Mouse (Mus musculus): ENCODE measurements around the gene Pyroxd1. TPM values are rescaled to one million over a fixed set of nuclear protein-coding genes. Genes with fewer than 3 reads are reported as not detected.
"Not testable (repeated sequence)": the region's sequence is repeated elsewhere in the genome, so short reads cannot be mapped to it uniquely, and the experiment has no call there.

Pyroxd1 gene
- 10 to 100 TPM; 10.9 to 13.0 TPM for total RNA-seq (2021)
- long read RNA-seq, experiment 1, partial matches to known transcripts, result 0 of 13 reads
- long read RNA-seq, experiment 1, other reads (novel, unspliced or antisense), result 9 of 13 reads
- long read RNA-seq, experiment 2, transcript Pyroxd1-201 (12 exons, 2,831 nt), result major isoform, 10 of 27 reads
- long read RNA-seq, experiment 2, partial matches to known transcripts, result 0 of 27 reads
- long read RNA-seq, experiment 2, other reads (novel, unspliced or antisense), result 15 of 27 reads

DNA sequence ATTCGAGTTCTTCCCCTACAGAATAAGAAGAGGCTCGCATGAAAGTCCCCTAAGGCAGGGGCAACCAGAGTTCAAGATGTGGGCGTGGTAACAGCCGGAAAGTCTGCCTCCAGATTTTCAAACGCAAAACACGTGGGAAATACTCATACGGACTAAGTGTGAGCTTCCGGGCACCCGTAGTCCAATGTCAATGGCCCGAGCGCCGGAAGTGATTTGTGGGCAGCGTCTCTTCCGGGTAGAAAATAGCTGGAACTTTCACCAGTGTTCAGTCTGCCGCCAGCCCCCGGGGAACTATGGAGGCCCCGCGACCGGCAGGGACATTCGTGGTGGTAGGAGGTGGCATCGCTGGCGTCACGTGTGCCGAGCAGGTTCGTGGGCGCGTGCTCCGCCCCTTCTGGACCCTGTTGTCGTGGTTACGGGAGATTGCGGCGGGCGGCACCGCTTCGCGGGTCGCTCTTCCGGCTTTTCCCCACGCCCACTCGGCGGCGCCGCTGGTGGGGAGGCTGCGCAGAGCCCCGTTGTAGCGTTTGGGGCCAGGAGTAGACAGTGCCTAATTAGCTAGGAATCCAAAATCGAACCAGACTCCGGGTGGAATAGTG is at the start of gene Pyroxd1:
Gene Pyroxd1, plus strand, starts transcription at position 215 of the 599 bp plus-strand sequence.
- peak; percentile 91 for DNase-seq (ENCODE audit: low spot score in 2 of 2)

DNA sequence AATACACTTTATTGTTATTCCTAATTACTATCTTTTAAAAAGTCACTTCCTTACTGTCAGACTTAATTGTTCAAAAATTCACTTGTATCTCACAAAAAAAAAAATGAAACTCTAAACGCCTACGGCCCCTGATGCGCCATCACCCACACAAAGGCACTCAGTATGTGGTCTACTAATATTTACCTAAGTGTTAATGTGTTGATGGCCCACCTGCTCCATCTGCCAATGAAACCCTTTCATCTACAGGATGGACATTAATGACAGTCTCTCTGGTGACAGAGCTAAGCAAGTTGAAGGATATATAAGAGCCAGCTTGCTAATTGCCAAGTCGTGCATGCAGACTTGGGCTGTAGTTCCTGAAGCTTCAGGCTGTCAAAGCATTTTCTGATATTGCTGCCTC is 47.4 kb upstream of the Pyroxd1 start, which contains the start of gene Iapp:
Gene Iapp, plus strand, starts transcription at position 326 of the 400 bp plus-strand sequence.
- DNase-seq (ENCODE audit: low spot score in 2 of 2), result no peak

DNA sequence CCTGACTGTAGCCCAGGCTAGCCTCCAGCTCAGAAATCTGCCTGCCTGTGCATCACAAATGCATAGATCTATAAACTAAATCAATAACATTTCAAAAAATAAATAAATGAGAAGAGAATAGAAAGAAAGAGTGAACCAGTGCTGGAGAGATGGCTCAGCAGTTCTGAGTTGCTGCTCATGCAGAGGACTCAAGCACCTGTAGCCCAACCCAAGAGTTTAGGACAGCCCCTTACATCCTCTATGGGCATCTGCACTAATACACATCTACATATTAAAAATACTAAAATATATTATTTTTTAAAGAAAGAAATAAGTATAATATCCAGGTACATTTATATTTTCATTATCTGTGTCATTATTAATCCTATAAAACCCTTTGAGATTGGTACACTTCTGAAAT is 40.4 kb upstream of the Pyroxd1 start:
- DNase-seq (ENCODE audit: low spot score in 2 of 2), result no peak

DNA sequence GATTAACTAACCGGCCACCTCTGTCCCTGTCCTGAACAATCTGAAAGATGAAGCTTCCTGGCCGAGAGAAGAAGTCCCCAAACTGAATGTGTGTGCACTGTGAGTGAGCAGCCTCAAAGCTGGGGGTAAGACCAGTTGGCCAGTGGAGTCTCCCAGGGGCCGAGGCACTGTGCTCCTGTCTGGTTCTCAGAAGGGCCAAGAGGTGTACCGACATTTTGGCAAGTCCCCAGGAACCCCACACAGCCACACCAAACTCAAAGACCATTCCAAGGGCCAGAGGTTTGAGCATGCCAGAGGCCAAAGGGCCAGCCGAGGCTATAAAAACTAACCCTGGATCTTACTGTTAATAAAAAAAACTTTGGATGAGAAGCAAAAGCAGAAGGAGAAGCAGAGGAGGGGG is 31.2 kb upstream of the Pyroxd1 start:
- no peak for DNase-seq (ENCODE audit: low spot score in 2 of 2)

DNA sequence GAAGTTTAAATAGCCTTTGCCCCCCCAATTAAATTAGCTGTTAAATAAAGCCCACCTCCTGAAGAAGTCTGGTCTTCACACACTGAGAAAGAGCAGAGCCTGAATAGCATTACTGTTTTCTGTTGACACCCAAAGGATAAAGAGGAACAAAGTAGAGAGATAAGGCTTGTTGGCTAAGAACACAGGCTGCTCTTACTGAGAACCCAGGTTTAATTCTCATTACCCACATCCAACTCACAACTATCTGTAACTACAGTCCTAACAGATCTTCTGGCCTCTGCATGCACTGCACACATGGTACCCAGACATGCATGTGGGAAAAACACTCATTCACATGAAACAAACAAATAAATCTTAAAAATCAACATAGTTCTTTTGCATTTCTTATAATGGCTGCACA is 28.3 kb upstream of the Pyroxd1 start:
- DNase-seq (ENCODE audit: low spot score in 2 of 2), result no peak

DNA sequence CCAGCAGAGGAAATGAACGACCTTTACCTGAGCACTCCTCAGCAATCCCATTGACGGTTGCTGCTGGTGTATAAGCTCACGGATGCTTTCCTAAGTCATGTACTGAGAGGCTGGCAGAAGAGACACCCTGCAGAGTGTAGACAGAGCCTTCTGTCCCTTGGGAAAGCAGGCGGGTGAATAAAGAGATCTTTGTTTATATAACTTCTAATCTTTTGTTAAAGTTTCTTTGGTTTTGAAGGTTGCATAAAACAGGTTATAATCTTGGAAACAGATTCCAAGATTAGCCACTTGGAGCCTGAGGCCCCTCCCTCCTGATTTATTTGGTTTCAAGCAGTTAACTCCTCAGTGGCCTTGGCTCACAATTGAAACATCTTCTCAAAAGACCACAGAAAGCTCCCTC is 22.6 kb upstream of the Pyroxd1 start, which contains the start of gene Slco1a5:
Gene Slco1a5, minus strand, starts transcription at position 101 of the 400 bp plus-strand sequence.
- DNase-seq (ENCODE audit: low spot score in 2 of 2), result no peak

DNA sequence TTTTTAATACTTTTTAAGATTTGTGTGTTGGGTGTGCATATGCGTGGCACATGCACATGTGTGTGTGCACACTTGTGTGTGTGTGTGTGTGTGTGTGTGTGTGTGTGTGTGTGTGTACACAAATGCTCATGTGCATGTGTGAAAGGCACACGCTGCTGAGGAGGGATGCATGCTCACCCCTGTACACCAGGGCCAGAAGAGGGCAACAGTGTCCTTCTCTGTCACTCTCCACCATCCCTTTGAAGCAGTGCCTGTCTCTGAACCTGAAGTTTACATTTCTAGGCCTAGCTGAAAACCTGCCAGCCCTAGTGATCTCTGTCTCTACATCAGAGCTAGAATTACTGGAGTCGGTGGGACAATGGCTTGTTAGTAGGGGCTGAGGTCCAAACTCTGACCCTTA is 18.9 kb upstream of the Pyroxd1 start:
- DNase-seq (ENCODE audit: low spot score in 2 of 2), result no peak

DNA sequence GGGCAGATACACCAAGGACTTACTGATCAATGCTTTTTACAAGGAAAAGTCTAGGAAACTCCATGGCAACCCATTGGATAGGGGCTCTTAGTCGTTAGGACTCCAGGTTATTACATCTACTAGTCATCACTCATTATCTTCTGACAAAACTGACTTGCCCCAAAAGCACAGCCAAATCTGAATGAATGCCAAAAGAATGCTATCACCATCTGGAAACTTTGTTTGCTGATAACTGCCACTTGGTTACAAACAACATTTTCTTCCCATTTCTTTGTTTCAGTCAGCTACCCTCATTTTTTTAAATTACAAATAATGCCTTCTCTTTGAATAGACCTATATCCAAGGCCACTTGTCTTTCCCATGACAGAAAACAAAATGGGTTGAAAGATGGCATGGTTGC is 16.3 kb upstream of the Pyroxd1 start:
- no peak for DNase-seq (ENCODE audit: low spot score in 2 of 2)

DNA sequence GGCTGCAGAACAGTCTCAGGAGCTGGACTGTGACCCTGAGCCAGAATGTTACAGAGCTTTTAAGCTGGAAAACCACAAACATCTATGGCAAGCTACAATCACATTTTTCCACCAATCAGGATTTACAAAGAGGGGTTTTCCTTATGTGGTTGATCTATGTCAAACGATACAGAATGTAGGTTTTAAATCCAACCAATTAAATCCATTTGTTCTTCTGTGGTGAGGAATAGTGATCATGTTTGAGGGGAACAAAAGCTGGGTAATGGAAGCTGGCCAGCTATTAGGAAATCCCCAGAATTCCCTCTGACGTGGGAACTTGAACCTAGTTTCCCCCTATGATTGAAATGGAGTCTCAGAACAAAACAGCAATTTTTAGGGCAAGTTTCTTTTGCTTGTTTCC is 6.5 kb upstream of the Pyroxd1 start:
- DNase-seq (ENCODE audit: low spot score in 2 of 2), result no peak

DNA sequence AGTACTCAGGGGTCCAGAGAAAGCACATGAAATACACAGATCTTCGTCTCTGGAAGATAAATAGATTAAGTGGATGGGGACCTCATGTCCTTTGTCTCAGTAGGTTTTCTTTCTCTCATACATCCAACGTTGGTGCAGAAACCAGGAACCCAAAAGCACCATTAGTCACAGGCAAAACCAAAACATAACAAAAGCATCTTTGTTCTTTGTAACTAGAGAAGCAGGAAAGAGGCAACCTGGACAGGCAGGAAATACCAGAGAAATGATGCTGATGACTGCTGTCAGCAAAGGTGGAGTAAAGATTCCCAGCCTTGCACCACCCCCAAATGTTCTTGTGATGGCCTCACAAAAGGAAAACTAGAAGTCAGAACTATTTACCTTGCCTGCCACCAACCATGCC is 5.9 kb upstream of the Pyroxd1 start:
- DNase-seq (ENCODE audit: low spot score in 2 of 2), result no peak

DNA sequence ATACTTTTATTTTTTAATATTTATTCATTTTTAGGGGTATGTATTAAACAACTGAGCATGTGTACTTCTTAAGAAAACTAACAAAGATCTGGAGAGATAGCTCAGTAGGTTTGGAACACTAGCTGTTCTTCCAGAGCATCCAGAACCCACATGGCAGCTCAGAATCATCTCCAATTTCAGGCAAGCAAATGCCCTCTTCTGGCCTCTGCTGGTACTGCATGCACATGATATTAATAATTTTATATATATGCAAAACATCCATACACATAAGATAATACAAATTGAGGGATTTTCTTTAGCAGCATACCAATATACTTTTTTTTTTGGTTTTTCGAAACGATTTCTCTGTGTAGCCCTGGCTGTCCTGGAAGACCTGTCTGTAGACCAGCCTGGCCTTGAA is 1.9 kb upstream of the Pyroxd1 start:
- DNase-seq (ENCODE audit: low spot score in 2 of 2), result peak; percentile 38 to 76

DNA sequence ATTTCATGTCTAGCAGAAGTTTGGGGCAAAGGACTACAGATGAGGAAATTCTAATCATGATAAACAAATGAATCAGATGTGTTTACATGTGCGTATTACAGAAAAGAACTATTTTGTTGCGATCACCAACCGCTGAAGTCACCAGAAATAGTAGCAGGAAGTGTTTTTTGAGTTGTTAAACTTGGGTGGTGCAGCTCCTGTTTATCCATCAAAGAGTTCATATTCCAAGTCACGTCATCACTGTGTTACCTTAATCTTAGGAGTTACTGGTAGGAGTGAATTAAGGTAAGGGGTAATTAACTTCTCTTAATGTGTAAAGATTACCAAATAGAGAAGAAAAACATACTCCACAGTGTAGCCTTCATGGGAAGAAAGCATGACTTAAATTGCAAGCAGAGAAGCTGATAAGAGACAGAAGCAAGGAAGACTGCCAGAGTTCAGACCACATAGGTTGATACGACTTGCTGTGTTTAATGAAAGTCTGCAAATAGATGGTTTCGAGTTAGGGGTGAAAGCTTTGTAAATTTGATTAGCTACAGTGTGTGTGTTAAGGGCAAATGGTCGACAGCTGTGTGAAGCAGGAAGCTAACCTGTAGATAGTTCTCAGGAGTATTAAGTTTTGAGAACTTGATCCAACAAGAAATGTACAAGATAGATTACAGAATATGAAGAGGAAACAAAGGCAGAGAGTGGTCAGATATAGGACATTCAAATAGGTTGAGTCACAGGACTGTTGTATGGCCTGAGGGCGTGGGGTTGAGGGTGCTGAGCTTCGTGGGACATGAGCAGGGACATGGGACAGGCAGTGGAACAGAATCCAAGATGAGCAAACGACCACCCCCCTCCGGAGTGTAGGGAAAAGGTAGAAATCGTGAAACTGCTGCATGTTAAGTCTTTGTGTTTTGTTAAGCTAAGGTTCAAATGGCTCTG is 992 bp downstream of the Pyroxd1 start:
- no peak for DNase-seq (ENCODE audit: low spot score in 2 of 2)

DNA sequence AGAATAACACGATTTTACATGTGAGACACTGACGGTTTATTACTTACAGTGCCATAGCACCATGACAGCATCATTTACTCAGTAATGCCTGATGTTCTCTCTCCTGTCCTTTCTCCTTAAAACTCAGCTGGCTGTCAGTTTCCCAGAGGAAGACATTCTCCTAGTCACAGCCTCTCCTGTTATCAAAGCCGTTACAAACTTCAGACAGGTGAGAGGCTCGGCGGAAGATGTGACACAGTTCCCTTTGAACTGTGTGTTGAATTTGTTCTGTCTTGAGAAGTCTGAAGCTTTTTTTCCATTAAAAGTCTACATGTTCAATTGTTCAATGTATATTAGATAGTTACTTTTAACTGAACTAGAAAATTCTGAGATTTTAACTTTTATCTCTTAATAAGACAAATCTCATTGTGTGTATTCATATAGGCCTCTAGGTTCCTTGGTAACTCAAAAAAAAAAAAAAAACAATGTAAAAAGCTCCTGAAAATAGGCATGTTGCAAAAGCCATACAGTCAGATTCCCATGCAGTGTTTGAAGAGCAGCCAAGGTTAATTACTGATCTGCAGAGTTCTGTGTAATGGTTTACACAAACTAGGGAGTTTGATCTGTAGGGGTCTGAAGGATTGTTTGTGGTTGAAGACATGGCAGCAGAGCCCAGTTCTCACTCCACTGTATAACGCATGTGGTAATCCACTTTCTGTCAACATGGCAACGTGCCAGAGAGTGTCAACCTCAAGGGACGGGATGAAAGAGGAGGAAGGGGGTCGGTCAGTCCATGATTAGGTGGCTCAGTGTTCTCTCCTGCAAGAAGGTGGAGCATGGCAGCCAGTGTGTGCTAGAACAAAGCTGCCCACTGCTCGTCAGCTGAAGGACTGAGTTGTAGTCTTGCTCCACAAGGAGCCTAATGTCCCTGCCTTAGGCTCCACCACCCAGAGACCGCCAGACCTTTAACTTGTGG is 2.3 kb downstream of the Pyroxd1 start:
- DNase-seq (ENCODE audit: low spot score in 2 of 2), result no peak

DNA sequence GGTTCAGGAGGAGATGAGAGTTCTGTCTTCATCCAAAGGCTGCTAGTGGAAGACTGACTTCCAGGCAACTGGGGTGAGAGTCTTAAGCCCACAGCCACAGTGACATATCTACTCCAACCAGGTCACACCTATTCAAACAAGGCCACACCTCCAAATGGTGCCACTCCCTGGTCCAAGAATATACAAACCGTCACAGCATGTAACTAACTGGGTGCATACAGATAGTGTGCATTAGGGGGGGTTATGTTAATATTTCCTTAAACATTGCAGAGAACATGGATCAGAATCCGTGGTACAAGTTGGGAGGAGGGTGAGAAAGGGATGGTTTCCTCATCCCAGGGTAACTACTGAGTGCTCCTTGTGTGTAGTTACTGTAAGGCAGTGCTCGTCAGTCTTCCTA is 6.6 kb downstream of the Pyroxd1 start:
- DNase-seq (ENCODE audit: low spot score in 2 of 2), result not testable (repeated sequence)

DNA sequence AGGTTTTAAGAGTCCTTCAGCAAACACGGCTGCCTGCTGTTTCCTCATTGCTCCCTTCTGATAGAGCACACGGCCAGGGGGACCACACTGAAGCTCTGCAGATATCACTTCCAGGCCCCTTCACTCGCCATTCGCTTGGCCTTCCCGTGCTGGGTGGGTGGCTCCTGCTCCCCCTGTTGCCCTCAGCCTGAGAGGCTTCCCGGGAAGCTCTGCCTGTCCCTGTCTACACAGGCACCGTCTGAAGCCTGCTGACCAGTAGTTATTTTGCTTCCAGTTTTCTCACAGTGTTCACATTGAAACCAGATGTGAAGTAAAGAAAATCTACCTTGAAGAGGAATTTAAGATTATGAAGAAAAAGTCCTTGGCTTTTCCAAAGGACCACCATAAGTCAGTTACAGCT is 11.7 kb downstream of the Pyroxd1 start:
- DNase-seq (ENCODE audit: low spot score in 2 of 2), result no peak

DNA sequence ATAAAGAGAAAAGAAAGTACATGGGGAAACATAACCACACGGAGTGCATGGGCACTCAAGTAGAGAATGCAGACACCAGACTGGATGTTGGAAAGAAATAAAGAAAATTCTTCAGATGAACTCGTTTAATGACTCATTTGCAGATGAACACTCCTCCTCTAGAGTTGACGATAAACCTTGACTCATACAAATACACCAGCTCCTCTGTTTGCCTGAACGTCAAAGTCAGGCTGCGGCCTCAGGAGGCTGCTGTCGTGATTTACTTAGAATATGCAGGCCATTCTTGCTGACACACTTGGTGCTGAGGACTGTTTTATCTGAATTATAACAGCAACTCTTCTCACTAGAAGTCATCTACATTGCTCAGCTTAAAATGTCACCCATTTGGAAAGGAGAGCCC is 16.6 kb downstream of the Pyroxd1 start:
- no peak for DNase-seq (ENCODE audit: low spot score in 2 of 2)

DNA sequence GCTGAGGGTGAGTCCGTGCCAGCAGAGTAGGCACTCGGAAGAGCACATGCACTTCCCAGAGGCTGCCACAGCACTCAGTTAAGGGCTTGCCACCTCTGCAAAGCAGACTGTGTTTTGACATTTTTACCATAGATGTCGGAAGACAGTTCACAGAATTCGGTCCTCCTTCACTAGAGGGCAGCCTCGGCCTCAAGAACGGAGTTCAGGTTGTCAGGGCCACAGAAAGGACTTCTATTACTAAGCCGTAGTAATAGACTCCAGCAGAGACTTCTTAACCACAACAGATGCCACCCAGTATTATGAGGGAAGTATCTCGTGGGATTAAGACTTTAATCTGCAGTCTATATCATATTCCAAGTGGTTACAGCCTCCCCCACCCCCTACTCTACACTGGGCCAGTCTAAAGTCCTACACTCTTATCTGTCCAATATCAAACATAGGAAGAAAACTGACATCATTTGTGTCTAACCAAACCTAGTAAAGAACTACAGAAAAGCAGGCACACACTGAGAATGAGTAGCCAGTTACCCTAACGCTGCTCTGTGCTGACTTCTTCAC is 17.6 kb downstream of the Pyroxd1 start:
- DNase-seq (ENCODE audit: low spot score in 2 of 2), result no peak

DNA sequence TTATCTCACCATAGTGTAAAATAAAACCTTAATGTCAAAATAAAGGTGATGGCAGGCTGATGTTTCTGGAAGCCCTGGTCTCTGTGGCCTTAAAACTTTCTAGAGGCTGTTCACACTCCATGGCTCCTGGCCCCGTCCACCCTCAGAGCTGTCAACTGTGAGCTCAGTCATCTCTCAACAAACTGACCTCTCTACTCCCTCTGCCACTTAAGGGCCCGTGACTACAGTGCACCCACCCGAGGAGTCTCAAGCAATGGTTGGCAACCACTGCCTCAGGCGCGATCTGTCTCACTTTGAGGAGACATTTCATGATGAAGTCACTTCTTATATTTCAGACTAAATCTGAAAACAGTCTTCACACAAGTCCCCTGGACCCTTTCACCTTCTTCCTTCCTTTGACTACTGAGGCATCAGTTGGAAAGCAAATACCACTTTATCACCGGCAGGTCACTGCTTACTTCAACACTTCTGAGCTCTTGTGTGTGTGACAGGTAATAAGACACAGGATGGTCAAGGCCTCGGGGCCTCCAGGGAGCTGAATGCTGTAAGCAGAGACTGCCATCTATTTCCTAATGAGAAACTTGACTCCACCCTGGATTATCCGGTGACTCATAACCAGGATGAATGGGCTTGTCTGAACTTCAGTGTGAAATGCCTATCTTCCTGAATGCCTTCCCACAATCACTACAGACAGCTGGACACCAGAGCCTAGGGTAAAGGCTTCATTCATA is 20.5 kb downstream of the Pyroxd1 start:
- DNase-seq (ENCODE audit: low spot score in 2 of 2), result no peak

DNA sequence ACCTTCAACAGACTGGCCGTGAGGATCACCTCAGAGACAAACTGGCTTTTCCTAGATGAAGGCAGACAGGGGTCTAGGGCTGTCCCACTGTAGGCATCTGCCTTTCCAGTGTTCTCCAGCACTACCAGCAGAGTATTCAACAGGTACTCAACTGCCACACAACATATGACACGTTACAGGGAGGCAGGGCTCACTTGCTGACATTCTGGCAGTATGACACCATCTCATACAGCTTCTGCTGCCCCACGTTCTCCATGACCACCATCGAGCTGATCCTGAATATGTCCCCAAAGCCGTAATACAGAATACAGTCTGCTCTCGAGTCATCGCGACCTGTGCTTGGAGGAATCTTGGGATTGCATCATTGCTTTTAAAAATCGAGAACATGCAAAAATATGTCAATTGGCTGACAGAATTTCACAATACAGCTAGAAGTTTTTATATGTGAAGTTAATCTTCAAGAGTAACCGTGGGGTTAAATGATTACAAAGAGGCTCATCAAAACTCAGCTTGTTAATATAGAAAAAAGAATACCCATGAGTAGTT is 21.1 kb downstream of the Pyroxd1 start:
- no peak for DNase-seq (ENCODE audit: low spot score in 2 of 2)

DNA sequence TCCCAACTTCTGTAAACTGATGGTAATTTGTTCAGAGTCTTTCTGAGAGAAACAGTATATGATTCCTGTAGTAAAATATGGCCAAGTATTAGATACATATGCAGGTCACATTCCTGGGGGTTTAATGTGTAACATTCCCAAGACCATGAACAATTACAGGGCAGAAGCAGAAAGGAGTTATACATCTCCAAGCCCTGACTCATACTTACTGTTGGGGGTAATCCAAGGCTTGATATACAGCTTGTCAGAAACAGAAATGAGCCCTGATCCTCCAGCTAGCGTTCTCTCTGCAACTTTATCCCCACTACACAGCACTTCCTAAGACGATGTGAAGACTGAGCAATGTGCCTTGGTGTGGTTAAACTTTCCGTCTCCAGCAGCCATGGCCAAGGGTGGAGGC is 22.1 kb downstream of the Pyroxd1 start:
- no peak for DNase-seq (ENCODE audit: low spot score in 2 of 2)
